Mouse (Mus musculus) bone marrow, adult 2 months (tissue): ENCODE results near the gene Trmt5. TPM values are rescaled to one million over a fixed set of nuclear protein-coding genes. Genes with fewer than 3 reads are reported as not detected.

ENCODE experiments used
- H3K27ac ChIP-seq: fragments of 200-500 bp; 2 replicates; pipeline ENCODE4 v1.5.1; 2012; ENCODE audit warnings: low read depth, mild to moderate bottlenecking, control low read depth, inconsistent platforms, low read length; ENCODE audit not compliant: control insufficient read depth, poor library complexity, insufficient read depth
- H3K4me1 ChIP-seq: fragments of 200-500 bp; 2 replicates; pipeline ENCODE4 v1.6.1; 2011; ENCODE audit warnings: low read length; ENCODE audit not compliant: control insufficient read depth, insufficient read depth
- H3K4me3 ChIP-seq: fragments of 200-500 bp; replicated peaks from 2 replicates; pipeline ENCODE3; 2011; ENCODE audit warnings: mild to moderate bottlenecking, low read depth, low read length, control low read depth; ENCODE audit not compliant: control insufficient read depth
- CTCF ChIP-seq: fragments of 200-500 bp; IDR thresholded peaks from 2 replicates; pipeline ENCODE4 v1.5.1; 2011; ENCODE audit warnings: low read length, control low read depth; ENCODE audit not compliant: control insufficient read depth, insufficient read depth
- POLR2A ChIP-seq: fragments of 200-500 bp; IDR thresholded peaks from 2 replicates; pipeline ENCODE4 v1.6.1; 2011; ENCODE audit warnings: low read depth, mild to moderate bottlenecking, control low read depth, low read length, borderline replicate concordance; ENCODE audit not compliant: control insufficient read depth
- WGBS: fragments of 180-500 bp; shearing (Covaris S2); methylation state at CpG from one replicate; pipeline ENCODE4 v1.1.7; 2018; 5-methylcytosine and 5-hydroxymethylcytosine counted together
- polyA plus RNA-seq: library from polyadenylated mRNA; stranded (reverse); fragments of >200 nt; gene quantifications from 2 replicates; pipeline ENCODE4 v1.2.4, GENCODE M21; 2011; ENCODE audit warnings: low replicate concordance; ENCODE audit not compliant: missing spikeins, insufficient read depth, insufficient read length

Gene Trmt5
- polyA plus RNA-seq = 4.4 and 13.1 TPM in 2 replicates

DNA sequence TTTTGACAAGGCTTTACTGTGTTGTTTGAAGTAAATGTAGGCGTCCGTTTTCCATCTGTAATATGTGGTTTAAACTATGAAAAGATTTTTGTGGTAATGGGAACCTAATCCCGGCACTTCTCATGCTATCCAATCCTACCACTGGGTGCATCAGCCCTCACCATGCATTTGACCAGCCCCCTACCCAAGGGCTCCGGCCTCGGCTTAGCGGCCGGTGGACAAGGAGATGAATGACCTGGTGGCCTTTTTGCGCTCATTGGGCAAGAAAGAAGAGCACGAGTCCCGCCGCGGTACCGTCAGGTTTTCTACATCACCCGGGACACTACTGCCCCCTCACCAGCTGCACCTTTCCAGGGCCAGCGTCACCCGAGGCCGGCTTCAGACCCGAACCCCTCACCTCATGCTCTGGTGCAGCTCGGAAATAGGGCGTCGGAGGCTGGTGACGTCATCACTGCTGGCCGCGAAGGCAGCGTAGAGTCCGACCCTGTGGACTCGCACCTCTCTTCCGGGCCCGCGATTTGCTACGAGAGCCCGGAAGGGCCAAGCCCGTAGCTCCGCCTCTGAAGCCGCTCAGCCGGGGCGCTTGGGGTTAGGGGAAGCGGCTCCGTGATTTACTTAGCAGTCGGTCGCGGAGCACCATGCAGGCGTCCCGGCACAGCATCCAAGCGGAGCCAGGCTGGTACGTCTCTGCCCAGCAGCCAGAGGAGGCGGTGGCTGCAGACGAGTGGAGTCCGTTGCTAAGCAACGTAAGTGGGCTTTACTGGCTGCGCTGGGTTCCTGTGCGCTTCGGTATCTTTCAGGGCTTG is at the start of gene Trmt5, which contains the start of gene Slc38a6:
Gene Trmt5, minus strand, starts transcription at position 424 of the 806 bp plus-strand sequence.
Gene Slc38a6, plus strand, starts transcription at position 493 of the 806 bp plus-strand sequence.
- WGBS = under 1% methylated on average over 53 of the region's 53 CpGs
- peak within 1 kb of the TSS; percentile 35; the same call in 1 of the 2 replicates for H3K27ac ChIP-seq
- TF ChIP-seq POLR2A = peak; percentile 57; the same call in 1 of the 2 replicates
- no peak for TF ChIP-seq CTCF

DNA sequence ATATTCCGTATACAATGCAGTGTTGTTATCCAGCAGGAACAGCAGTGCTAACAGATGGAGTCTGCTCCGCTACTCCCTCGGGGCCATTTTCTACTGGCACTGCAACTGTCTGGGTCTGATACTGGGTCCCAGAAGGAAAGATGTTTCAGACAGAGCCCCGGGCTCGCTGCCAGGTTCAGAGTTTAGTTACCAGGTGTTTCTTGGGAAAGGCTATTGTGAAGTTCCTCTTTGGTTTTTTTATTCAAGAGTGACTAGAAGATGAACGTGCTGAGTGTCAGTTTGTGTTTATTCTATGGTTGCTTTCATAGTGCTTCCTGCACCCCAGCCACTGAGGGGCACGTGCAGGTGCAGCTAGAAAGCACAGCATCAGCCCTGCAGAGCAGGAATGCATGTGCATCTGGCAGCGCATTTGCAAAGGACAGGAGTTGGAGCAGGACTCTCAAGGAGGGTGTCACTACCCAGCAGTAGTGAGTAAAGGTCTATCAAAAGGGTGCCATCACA is 47.6 kb upstream of the Trmt5 start:
- no peak for TF ChIP-seq POLR2A
- no peak for TF ChIP-seq CTCF
- Histone ChIP-seq H3K4me1 (no peaks in the 10 kb centered on the region), H3K4me3 (no peak overlapping the region), H3K27ac (no peak overlapping the region)
- 34% methylated on average over 8 of the region's 8 CpGs for WGBS

More for the DNA sequence above, at the start of gene Trmt5, which contains the start of gene Slc38a6:
- Histone ChIP-seq H3K4me3 (peak within 1 kb of the TSS; percentile 92), H3K4me1 (no peaks in the 10 kb centered on the region; the same call in 1 of the 2 replicates)

- H3K4me1 ChIP-seq = no peaks in the 10 kb centered on the region
- WGBS = 86% methylated on average over 4 of the region's 4 CpGs
- TF ChIP-seq POLR2A (no peak), CTCF (no peak)
- H3K27ac ChIP-seq = no peak overlapping the region
- no peak overlapping the region for H3K4me3 ChIP-seq
These were observed 46.2 kb upstream of the Trmt5 start for GRCm38 (mm10) chr12:73332701-73333100.

- no peak overlapping the region for H3K4me3 ChIP-seq
- H3K27ac ChIP-seq = no peak overlapping the region
- H3K4me1 ChIP-seq = no peaks in the 10 kb centered on the region; the same call in 1 of the 2 replicates
- 78% methylated on average over 7 of the region's 7 CpGs for WGBS
- TF ChIP-seq POLR2A (no peak), CTCF (no peak)
These were observed 43.7 kb upstream of the Trmt5 start for GRCm38 (mm10) chr12:73330236-73330635.

DNA sequence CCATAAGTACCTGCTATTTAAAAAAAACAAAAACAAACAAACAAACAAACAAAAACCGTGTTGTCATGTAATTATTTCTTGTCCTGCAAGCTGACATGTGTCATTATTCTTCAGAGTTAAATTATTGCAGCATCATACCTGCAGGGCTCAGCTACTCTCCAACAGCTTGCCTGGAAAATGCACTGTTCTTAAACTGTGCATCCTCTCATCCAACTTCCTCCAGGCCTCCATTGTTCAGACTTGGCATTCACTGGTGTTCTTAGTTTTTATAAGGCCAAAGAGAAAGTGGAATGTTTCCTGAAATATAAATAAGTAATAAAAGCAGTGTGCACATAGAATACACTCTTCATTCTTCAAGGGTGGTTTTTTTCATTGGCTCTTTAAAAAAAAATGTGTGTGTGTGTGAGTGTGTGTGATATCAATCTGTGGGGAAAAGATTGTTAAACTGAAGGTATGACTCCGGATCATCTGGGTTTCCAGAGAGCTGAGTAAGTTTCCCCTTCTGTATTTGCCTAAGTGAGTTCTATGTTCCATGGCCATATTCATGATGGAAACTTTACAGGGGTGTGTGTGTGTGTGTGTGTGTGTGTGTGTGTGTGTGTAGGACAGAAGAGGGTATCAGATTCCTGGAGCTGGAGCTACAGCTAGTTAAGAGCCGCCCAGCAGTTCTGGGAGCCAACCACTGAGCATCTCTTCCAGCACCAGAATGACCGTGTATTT is 42.1 kb upstream of the Trmt5 start:
- TF ChIP-seq POLR2A (no peak), CTCF (no peak)
- Histone ChIP-seq H3K4me3 (no peak overlapping the region), H3K4me1 (no peaks in the 10 kb centered on the region; the same call in 1 of the 2 replicates), H3K27ac (no peak overlapping the region)
- 71% methylated on average over 4 of the region's 4 CpGs for WGBS

DNA sequence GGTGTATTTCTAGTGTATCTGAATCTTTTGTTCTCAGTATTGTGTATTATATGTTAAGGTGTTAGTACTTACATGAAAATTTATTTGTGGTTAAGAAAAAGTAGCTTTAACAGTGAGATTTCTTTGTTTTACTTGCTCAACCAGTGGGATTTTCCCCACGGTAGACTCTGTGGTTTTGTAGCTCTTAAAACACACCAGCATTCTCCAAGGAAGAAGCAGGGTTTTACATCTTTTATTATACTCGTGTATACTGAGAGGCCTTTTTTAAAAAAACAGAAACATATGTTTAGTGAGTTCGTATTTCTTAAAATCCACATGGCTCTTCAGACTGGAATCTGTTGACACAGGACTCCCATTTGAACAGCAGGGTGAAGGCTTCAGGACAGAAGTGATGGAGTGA is 40.9 kb upstream of the Trmt5 start:
- H3K27ac ChIP-seq = no peak overlapping the region
- WGBS = 59% methylated on average over 3 of the region's 3 CpGs
- H3K4me3 ChIP-seq = no peak overlapping the region
- TF ChIP-seq CTCF = no peak
- TF ChIP-seq POLR2A = no peak
- no peaks in the 10 kb centered on the region; the same call in 1 of the 2 replicates for H3K4me1 ChIP-seq

DNA sequence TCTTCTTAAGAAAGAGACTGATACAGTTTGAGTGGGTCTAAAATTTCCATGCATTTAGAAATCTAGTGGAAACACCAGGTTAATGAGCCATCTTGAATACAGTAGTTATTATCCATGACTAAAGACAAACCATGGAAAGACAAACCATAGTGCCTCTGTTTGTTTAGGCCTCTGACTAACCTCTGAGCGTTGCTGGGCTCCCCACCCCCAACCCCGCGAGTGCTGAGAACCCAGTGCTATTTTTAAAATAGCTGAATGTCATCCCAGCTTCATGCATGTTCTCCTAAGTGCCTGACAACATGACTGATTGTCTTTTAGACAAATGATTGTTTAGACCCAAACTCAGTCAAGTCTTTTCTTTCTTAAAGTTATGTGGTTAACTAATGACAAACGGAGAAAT is 39.1 kb upstream of the Trmt5 start:
- Histone ChIP-seq H3K27ac (no peak overlapping the region), H3K4me3 (no peak overlapping the region), H3K4me1 (no peaks in the 10 kb centered on the region; the same call in 1 of the 2 replicates)
- TF ChIP-seq POLR2A (no peak), CTCF (no peak)
- 38% methylated on average over 4 of the region's 4 CpGs for WGBS

DNA sequence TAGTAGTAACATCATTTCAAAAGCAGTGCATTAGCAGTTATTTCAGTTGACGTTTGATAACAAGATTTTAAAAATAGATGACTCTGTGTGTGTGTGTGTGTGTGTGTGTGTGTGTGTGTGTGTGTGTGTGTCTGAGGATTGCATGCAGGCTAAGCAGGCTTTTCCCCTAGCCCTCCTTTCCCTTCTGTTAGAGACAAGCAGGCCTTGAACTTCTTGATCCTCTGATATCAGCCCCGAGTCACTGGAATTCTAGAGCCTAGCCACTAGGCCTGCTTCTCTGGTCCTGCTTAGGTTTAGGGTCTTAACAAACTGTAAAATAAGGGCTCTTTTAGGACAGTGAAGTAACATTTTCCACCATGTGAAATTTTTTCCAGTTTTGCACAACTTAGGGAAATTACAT is 38.7 kb upstream of the Trmt5 start:
- Histone ChIP-seq H3K4me1 (no peaks in the 10 kb centered on the region; the same call in 1 of the 2 replicates), H3K27ac (no peak overlapping the region), H3K4me3 (no peak overlapping the region)
- TF ChIP-seq POLR2A = no peak
- WGBS = 36% methylated on average over 2 of the region's 2 CpGs
